Mouse (Mus musculus) olfactory bulb, adult 2 months (tissue): Measurements from ENCODE around the gene Plekho2. TPM values are rescaled to one million over a fixed set of nuclear protein-coding genes. Genes with fewer than 3 reads are reported as not detected.

Experiments used
- H3K27ac ChIP-seq: fragments of 200-500 bp; 2 replicates; pipeline ENCODE4 v1.5.1; 2012; ENCODE audit warnings: low read depth, low read length; ENCODE audit not compliant: insufficient read depth
- H3K4me1 ChIP-seq: fragments of 200-500 bp; 2 replicates; pipeline ENCODE4 v1.6.1; 2012; ENCODE audit warnings: low read length; ENCODE audit not compliant: control insufficient read depth, insufficient read depth
- H3K4me3 ChIP-seq: fragments of 200-500 bp; 2 replicates; pipeline ENCODE4 v1.5.1; 2012; ENCODE audit warnings: mild to moderate bottlenecking, low read depth, low read length, moderate library complexity; ENCODE audit not compliant: insufficient read depth
- CTCF ChIP-seq: fragments of 200-500 bp; IDR thresholded peaks from 2 replicates; pipeline ENCODE4 v1.5.1; 2012; ENCODE audit warnings: low read depth, mild to moderate bottlenecking, low read length, moderate library complexity; ENCODE audit not compliant: insufficient read depth
- POLR2A ChIP-seq: fragments of 200-500 bp; IDR thresholded peaks from 2 replicates; pipeline ENCODE4 v1.6.1; 2012; ENCODE audit warnings: mild to moderate bottlenecking, low read depth, low read length, moderate library complexity; ENCODE audit not compliant: insufficient read depth
- WGBS: fragments of 180-500 bp; shearing (Covaris S2); methylation state at CpG from one replicate; pipeline ENCODE4 v1.1.7; 2018; 5-methylcytosine and 5-hydroxymethylcytosine counted together
- polyA plus RNA-seq: library from polyadenylated mRNA; stranded (reverse); fragments of >200 nt; gene quantifications from 2 replicates; pipeline ENCODE4 v1.2.4, GENCODE M21; 2012; ENCODE audit warnings: low replicate concordance; ENCODE audit not compliant: missing spikeins, insufficient read depth, insufficient read length

Plekho2 gene
- polyA plus RNA-seq, 1 experiment: not detected

DNA sequence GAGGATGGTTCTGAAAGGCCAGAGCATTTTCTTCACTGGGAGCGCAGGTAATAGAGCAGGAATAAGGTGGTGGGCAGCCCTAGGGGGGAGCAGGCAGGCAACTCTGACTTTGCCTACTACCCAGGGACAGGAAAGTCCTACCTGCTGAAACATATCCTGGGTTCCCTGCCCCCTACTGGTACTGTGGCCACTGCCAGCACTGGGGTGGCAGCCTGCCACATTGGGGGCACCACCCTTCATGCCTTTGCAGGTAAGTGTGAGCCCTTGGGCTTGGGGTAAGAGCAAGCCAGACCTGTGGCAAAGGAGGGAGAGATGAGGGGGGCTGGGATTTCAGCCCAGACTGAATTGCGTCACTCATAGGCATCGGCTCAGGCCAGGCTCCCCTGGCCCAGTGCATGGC is 9.3 kb upstream of the Plekho2 start:
- Histone ChIP-seq H3K4me3 (no peak overlapping the region), H3K27ac (no peak overlapping the region), H3K4me1 (peaks cover 17% of the 10 kb centered on the region)
- 86% methylated on average over 3 of the region's 3 CpGs for WGBS
- TF ChIP-seq CTCF (no peak), POLR2A (no peak)

DNA sequence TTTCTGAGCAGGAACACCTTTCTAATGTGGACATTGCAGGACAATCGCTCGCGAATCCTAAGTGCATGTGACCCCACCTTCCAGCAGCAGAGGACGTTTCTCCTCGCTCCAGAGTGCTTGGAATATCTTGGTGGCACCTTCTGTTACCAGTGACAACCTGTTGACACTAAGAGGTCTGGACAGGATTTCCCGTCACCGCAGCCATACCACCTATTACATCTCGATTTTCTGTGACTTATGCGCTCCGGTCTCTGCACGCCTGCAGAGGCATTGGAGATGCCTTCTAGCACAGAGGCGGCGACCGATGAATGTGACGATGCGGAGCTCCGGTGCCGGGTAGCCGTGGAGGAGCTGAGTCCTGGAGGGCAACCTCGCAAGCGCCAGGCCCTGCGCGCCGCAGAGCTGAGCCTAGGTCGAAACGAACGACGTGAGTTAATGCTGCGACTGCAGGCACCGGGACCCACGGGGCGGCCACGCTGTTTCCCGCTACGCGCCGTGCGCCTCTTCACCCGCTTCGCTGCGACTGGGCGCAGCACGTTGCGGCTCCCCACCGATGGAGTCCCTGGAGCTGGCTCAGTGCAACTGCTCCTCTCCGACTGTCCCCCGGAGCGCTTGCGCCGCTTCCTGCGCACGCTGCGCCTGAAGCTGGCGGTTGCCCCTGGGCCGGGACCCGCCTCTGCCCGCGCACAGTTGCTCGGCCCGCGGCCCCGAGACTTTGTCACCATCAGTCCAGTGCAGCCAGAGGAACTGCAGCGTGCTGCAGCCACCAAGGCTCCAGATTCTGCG is 7.9 kb upstream of the Plekho2 start:
- WGBS: under 1% methylated on average over 64 of the region's 64 CpGs
- Histone ChIP-seq H3K4me3 (peak overlapping the region; percentile 42), H3K27ac (no peak overlapping the region), H3K4me1 (peaks cover 17% of the 10 kb centered on the region)
- TF ChIP-seq POLR2A (no peak), CTCF (no peak)

DNA sequence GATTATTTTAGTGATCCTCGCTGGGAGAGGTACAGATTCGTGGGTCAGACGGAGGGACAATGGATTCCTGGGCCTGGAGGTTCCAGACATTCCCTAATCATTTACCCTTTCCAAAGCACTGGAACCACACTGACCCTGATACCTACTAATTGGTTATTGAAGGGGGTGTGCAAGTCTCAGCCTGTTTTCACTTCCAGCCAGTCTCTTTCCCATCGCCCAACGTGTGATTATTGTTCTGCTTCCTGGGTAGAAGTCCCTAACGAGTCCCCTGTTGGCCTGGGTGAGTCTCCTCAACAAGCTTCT is 7.4 kb upstream of the Plekho2 start:
- Histone ChIP-seq H3K4me1 (peaks cover 17% of the 10 kb centered on the region), H3K4me3 (peak overlapping the region; percentile 42), H3K27ac (no peak overlapping the region)
- TF ChIP-seq POLR2A: no peak
- no peak for TF ChIP-seq CTCF
- WGBS: 0% methylated on average over 6 of the region's 6 CpGs

DNA sequence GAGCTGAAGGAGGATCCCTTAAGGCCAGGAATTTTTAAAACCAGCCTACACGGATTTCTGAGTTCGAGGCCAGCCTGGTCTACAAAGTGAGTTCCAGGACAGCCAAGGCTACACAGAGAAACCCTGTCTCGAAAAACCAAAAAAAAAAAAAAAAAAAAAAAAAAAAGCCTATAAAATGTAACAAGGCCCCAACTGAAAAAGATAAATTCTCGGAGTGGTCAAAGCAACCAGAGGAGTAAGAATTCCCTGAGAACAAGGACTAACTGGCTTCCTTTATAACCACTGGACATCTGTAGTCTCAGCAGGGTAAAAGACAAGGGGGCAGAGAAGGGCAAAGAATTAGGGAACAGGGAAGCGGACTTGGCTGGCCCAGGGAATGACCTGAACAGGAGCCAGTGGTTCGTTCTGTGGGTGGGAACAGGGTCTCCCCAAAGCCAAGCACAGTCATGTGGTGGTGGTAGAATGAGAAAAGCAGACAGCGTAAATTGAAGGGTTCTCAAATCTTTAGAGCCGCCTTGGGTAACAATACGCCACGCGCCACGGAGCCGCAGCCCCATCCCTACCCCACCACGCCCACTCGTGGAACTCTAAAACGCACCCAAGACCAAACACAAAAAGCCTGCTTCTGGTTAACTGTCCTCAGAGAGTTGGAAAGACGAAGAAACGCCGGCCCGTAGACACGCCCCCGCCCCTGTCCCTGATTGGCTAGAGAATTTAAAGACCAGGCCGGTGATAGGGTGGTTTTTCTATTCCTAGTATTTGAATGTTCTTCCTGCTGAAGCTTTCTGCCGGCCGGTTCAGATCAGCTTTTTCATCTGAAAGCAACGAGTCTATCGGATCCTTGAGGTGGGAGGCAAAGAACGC is 6.8 kb upstream of the Plekho2 start, which contains the start of gene Pif1:
Gene Pif1, plus strand, starts transcription at position 755 of the 864 bp plus-strand sequence.
- 9% methylated on average over 28 of the region's 28 CpGs for WGBS
- peak within 1 kb of the TSS; percentile 42 for H3K4me3 ChIP-seq
- TF ChIP-seq CTCF (no peak), POLR2A (no peak)

DNA sequence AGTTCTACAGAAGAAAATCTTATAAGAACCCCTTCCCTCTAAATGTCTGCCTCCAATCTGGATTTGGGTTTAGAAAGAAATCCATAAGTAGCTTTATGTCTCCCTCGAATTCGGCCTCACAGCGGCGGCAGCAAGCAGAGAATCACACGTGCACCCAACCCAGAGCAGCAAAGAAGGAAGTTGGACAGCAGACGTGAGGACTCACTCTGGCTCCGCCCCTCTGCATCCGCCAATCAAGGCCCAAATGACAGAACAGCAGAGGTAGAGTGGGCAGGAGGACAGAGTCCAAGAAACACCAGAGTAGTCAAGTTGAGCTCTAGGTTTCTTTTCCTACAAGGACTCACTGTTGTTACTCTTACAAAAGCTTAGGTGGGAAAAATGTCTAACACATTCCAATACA is 3.2 kb upstream of the Plekho2 start:
- H3K27ac ChIP-seq: no peak overlapping the region
- H3K4me1 ChIP-seq: peaks cover 22% of the 10 kb centered on the region
- no peak for TF ChIP-seq CTCF
- TF ChIP-seq POLR2A: no peak
- H3K4me3 ChIP-seq: no peak overlapping the region
- WGBS: 45% methylated on average over 8 of the region's 8 CpGs

More for the DNA sequence above, 6.8 kb upstream of the Plekho2 start, which contains the start of gene Pif1:
- H3K4me1 ChIP-seq: peaks cover 17% of the 10 kb centered on the region
- H3K27ac ChIP-seq: no peak within 1 kb of the TSS

DNA sequence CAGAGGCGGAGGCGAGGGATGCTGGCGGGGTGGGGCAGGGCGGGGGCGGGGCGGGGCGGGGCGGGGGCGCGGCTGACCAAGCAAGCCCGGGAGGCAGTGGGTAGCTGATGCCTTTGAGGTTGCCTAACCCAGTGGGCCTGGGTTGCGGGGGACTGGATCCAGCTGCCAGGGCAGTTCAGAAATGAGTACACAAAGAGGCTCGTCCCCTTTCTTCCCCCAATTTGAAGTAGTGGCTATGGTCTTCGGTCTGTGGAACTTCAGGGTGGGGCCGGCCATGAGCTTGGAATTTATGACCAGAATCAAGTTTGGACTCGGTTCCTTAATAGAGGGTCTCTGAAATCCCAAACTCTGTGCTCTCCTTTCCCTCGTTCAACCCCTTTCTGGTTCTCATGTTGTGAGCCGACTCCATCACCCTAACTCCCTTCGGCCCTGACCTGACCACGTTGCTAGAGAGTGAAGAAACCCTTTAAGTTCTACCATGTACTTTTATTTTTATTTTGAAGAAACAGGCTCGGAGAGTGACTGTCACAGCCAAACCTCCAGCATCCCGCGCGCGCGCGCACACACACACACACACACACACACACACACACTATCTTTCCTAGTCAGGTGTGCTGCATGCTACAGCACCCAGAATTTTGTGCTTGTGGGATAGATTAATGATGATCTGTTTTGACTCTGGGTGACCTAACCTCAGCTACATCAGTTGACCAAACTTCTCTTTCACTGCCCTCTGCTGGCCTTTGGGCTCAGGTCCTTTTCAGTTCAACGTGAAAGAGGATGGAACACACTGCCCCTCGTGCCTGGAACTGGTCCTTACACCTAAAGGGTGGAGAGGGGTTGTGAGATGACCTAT is 789 bp upstream of the Plekho2 start:
- 1% methylated on average over 20 of the region's 29 CpGs for WGBS
- H3K27ac ChIP-seq: no peak overlapping the region

DNA sequence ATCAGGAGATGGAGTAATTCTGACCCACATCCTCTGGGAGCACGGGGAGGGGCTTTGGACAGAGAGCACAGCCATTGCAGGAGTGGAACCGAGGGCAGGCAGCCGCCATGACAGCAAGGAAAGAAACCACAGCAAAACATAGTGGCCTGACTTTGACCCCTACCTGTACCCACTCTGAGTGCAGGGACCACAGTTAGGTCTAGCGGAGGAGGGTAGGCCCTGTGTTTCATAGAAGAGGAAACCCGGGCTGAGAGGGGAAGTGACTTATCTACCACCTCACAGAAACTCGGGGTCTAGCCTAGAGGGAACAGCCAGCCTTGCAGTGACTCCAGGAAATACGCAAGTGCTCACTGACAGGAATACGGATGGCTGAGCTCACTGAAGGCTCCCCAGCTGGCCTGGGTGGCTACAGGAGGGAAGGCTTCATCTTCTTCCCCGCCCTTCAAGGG is 1.0 kb downstream of the Plekho2 start:
- Histone ChIP-seq H3K4me3 (peak overlapping the region; percentile 66; the same call in 1 of the 2 replicates), H3K27ac (no peak overlapping the region), H3K4me1 (peaks cover 13% of the 10 kb centered on the region; the same call in 1 of the 2 replicates)
- TF ChIP-seq CTCF: no peak
- TF ChIP-seq POLR2A: no peak
- WGBS: 64% methylated on average over 9 of the region's 9 CpGs

More for the DNA sequence above, 789 bp upstream of the Plekho2 start:
- TF ChIP-seq CTCF (peak; percentile 77), POLR2A (no peak)
- H3K4me3 ChIP-seq: peak overlapping the region; percentile 55
- H3K4me1 ChIP-seq: peaks cover 8% of the 10 kb centered on the region; the same call in 1 of the 2 replicates

DNA sequence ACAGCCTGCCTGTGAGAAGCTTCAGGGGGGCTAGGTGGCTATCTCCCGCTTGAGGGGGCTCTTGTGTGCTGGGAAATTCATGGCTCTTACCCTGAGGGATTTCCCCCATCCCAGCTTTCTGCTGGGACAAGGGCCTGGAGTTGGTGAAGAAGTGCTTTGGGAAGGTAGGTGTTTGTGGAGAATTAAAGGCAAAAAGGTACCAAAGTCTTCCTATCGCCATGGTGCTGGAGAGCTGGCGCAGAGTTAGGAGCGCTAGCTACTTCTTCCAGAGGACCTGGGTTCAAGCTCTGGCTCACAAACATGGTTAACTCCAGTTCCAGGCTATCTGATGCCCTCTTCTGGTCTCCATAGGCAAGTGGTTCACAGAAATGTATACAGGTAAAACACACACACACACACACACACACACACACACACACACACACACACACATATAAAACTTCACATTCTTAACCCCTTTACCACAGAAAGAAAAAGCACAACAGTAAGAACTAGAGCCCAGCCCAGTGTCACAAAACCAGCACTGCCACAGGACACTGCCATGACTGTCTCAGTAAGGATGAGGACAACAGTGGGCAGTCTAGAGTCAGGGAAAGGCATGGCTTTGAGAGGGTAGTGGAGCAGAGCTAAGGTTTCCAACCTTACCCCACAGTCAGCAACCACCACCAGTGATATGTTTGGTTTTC is 2.2 kb downstream of the Plekho2 start:
- Histone ChIP-seq H3K27ac (no peak overlapping the region), H3K4me1 (peaks cover 13% of the 10 kb centered on the region; the same call in 1 of the 2 replicates), H3K4me3 (no peak overlapping the region)
- no peak for TF ChIP-seq CTCF
- WGBS: 89% methylated on average over 4 of the region's 4 CpGs
